Mouse (Mus musculus) left cerebral cortex, adult 18-20 months (tissue): ENCODE results near the gene Olfr519. TPM values are rescaled to one million over a fixed set of nuclear protein-coding genes. Genes with fewer than 3 reads are reported as not detected.
A peak's percentile ranks its signal among the peaks of the same experiment; 100 is the strongest.

ENCODE experiments used
- DNase-seq, 2 experiments: peaks; one replicate each; pipeline ENCODE4 v3.0.0; 2021 to 2022; ENCODE audit warnings: low spot score in 2 of 2, mixed read lengths in 1 of 2
- long read RNA-seq, 2 experiments: library from polyadenylated mRNA; stranded (forward); transcript quantifications; one replicate each; pipeline ENCODE4 v2.0.0; 2021
- total RNA-seq, 2 experiments: library from RNA; stranded (reverse); gene quantifications; 2 replicates each; pipeline ENCODE4 v1.2.3; 2021

The Olfr519 gene
- total RNA-seq = not detected
- long read RNA-seq, experiment 1 = 0 reads
- long read RNA-seq, experiment 2 = 0 reads

GRCm38 (mm10) chr7:108894320-108894719 is at the start of gene Olfr519:
Gene Olfr519, minus strand, starts transcription at chr7:108894420.
- DNase-seq = no peak

GRCm38 (mm10) chr7:108944002-108944401 is 49.8 kb upstream of the Olfr519 start:
- DNase-seq = peak; percentile 47 to 56

GRCm38 (mm10) chr7:108941466-108941865 is 47.2 kb upstream of the Olfr519 start:
- no peak for DNase-seq

GRCm38 (mm10) chr7:108936591-108936990 is 42.4 kb upstream of the Olfr519 start:
- DNase-seq = no peak

- DNase-seq = no peak
Observed at GRCm38 (mm10) chr7:108935411-108935810, 41.2 kb upstream of the Olfr519 start.

- no peak for DNase-seq
Observed at GRCm38 (mm10) chr7:108934836-108935235, 40.6 kb upstream of the Olfr519 start.

GRCm38 (mm10) chr7:108933794-108934731 is 39.8 kb upstream of the Olfr519 start, which contains the start of gene Eif3f:
Gene Eif3f, plus strand, starts transcription at chr7:108934417.
- peak; percentile 94 to 95 for DNase-seq

GRCm38 (mm10) chr7:108929726-108930393 is 35.6 kb upstream of the Olfr519 start, which contains the start of gene Nlrp10:
Gene Nlrp10, minus strand, starts transcription at chr7:108930178.
- DNase-seq = no peak

GRCm38 (mm10) chr7:108928280-108929188 is 34.3 kb upstream of the Olfr519 start:
- peak in 1 of 2 experiments; percentile 43 for DNase-seq

- DNase-seq = no peak
Observed at GRCm38 (mm10) chr7:108927043-108927442, 32.8 kb upstream of the Olfr519 start.

GRCm38 (mm10) chr7:108903969-108904368 is 9.7 kb upstream of the Olfr519 start:
- DNase-seq = no peak

- DNase-seq = no peak
Observed at GRCm38 (mm10) chr7:108884906-108885305, 9.3 kb downstream of the Olfr519 start, which contains the start of gene Olfr518. Gene Olfr518, minus strand, starts transcription at chr7:108885006.

GRCm38 (mm10) chr7:108872279-108872678 is 21.9 kb downstream of the Olfr519 start, which contains the start of gene Olfr517:
Gene Olfr517, minus strand, starts transcription at chr7:108872379.
- no peak for DNase-seq

GRCm38 (mm10) chr7:108850429-108850828 is 43.8 kb downstream of the Olfr519 start, which contains the start of gene Olfr516:
Gene Olfr516, minus strand, starts transcription at chr7:108850529.
- DNase-seq = no peak

Other genes starting within 250 kb of the Olfr519 start
- not detected for gene Olfr509, start 242.5 kb downstream of the Olfr519 start, total RNA-seq
- gene Olfr510, start 228.0 kb downstream of the Olfr519 start, total RNA-seq = not detected
- not detected for gene Olfr512, start 181.1 kb downstream of the Olfr519 start, total RNA-seq
- gene Olfr513, start 143.4 kb downstream of the Olfr519 start, total RNA-seq = not detected
- not detected for gene Olfr514, start 68.4 kb downstream of the Olfr519 start, total RNA-seq
- gene Olfr516, start 43.9 kb downstream of the Olfr519 start, total RNA-seq = not detected
- gene Olfr517, start 22.0 kb downstream of the Olfr519 start, total RNA-seq = not detected
- gene Olfr518, start 9.4 kb downstream of the Olfr519 start, total RNA-seq = not detected
- under 1 TPM; 0.44 to 0.52 TPM for gene Nlrp10, start 35.8 kb upstream of the Olfr519 start, total RNA-seq
- gene Eif3f, start 40.0 kb upstream of the Olfr519 start, total RNA-seq = 100 to 1,000 TPM in 1 of 2 experiments, 10 to 100 TPM in 1; 92.0 to 108 TPM
- 100 to 1,000 TPM; 128 to 137 TPM for gene Tub, start 55.9 kb upstream of the Olfr519 start, total RNA-seq
- gene Ric3, start 188.9 kb upstream of the Olfr519 start, total RNA-seq = 10 to 100 TPM; 61.5 to 65.4 TPM